Mouse (Mus musculus) urinary bladder, adult 2 months (tissue): ENCODE data around the gene Ltbp2. TPM values are rescaled to one million over a fixed set of nuclear protein-coding genes. Genes with fewer than 3 reads are reported as not detected.

Experiments used
- DNase-seq: peaks from one replicate; pipeline ENCODE4 v3.0.0; 2022; ENCODE audit warnings: low spot score
- polyA plus RNA-seq: library from polyadenylated mRNA; depleted of rRNA; stranded (reverse); fragments of >200 nt; gene quantifications from 2 replicates; pipeline ENCODE4 v1.2.3, GENCODE M21; 2012; rRNA removed

Ltbp2 gene
- 0.99 and 1.7 TPM in 2 replicates for polyA plus RNA-seq

DNA sequence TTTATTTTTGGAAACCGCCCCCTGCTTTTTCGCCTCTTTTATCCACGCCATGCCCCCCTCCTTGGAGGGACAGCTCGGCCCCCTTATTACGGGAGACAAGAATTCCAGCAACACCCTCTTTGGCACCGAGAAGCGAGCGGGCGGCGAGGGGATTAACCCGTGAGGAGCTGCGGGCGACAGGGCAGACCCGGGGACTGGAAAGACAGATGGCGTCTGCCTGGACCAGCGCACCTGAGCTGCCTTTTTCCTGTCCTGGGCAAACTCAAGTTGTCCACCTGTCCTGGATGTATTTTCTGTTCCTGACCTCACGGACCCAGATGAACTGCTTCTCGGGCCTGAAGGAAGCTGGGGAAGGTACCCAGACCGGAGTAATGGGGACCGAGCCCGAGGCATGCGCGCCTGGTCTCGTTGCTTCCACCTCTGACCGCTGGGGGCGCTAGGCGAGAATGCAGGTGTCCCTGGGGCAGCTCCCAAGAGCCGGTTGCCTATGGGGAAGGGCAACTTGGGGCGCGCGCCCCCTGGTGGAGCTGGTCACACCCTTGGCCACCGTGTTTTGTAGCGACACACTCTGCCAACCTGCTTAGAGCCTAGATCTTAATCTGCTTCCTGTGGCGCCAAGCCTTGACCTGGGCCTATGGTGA is at the start of gene Ltbp2:
Gene Ltbp2, minus strand, starts transcription at position 52 of the 641 bp plus-strand sequence.
- peak; percentile 81 for DNase-seq

DNA sequence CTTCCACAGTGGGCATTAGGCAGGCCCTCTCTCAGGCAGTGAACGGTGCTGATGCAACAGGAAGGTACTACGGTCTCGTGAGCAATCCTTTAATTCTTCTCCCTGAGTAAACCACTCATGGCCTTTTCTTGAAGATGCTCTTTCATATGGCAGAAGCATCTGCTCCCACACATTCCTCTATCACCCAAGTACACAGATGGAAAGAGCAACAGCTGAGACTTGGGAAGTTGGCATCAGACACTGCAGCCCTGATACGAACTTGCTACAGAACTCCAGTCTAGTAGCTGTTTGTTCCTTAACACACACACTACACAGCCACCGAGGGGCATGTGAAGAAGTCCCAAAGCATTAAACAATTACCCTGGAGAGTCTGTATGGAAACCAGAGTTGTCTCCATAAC is 48.0 kb upstream of the Ltbp2 start:
- DNase-seq, result no peak

DNA sequence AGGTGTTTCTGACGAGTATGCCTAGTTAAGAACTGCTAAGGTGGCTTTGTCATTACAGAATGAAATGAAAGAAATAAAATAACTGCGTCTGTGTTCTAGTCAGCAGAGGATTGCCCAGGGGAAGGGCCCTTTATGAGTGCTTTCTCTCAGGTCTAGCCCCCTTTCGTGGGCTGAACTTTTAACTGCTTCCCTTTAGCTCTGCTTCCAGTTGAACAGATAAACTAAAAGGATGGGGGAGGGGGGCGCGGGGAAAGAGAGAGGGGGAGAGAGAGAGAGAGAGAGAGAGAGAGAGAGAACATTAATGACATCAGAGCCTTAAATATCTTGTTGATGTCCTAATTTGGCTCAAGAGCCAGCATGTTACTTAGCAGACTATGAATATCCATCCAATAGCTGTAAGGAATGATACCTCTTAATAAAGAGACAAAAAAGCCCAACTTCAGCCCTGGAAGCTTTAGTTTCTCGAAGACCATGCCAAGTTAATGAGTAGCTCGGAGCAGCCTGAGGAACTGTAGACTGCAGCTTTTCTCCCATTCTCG is 45.6 kb upstream of the Ltbp2 start:
- DNase-seq, result no peak

DNA sequence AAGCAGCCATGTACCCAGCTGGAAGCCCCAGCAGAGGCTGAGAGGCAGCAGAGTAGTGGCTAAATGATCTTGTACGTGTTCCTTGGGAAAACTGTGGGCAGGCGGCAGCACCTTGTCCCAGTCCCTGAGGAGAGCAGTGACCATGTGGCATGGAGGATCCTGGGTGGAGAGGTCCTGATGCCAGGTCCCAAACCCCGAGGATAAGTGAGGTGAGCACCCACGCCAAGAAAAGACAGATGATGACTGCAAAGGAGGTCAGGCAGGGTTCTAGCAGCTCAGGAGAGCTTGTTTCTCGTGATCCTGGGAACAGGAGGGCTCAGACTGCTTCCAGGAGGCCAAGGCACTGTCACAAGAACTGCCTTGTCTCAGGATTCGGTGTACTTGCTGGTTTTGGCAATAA is 42.5 kb upstream of the Ltbp2 start:
- no peak for DNase-seq

DNA sequence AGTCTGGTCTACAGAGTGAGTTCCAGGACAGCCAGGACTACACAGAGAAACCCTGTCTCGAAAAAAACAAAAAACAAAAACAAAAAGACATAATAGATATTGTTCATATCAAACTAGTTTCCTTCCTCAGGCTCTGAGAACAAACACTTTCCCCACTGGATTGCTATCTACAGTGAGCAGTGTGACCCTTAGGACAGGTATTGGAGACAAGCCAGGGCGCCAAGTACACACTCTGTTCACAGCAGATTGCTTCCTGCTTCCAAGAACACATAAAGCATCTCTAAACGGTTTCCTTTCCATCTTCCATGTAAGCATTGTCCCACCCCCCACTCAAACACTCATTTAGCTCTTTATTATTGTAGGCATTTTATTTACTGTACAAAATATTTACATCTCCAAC is 41.5 kb upstream of the Ltbp2 start:
- DNase-seq, result no peak

DNA sequence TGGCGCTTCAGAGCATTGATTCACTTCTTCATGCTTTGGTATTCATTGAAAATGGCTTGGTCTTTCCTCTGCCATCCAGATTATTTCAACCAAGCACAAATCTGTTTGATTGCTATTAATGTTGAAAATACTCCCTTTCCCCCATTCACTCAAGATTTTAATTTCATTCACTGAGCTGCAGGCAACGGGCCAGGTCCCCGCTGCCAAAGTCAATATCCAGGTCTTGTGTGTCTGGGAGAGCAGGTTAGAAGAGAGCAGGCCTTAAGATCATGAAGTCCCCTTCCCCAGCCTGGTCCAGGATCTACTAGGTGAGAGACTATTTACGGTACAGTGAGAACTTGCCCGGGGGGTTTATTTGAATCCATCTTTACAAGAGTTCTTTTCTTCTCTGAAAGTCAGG is 38.6 kb upstream of the Ltbp2 start:
- no peak for DNase-seq

DNA sequence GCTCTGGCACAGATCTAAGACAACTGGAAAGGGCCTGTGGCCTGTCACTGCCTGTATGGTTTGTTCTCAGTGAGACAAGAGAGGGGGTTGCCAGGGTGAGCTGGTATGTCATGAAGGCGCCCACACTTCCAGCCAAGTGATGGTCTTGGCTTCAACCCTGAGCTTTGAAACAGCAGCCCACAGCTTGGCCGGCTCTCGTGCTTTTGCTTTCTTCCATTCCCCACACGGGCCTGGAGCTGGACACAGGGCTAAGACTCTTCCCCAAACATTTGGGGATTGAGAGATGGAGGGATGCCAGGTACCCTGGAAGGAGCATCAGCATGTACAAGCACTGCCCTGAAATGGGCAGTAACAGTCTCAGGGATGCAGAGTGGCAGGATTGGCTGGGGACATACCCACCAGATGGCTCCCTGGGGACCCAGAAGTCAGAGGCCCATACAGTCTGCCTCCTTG is 36.3 kb upstream of the Ltbp2 start:
- no peak for DNase-seq

DNA sequence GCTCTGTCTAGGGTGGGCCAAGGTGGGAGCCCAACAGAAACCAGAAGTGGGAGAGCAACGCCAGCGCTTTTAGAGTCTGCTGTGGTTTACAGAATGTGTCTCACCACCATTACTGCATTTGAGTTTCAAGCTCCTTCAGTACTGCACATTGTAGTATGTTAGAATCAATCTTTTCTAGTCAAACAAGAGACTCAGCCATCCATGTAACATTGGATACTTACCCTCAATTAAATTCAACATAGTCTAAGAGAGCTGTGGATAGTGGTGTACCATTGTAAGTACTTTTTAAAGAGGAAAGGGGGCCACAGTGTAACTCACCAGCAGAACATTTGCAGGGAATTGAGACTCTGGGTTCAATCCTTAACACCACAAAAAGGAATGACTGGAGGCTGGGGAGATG is 35.3 kb upstream of the Ltbp2 start:
- no peak for DNase-seq

DNA sequence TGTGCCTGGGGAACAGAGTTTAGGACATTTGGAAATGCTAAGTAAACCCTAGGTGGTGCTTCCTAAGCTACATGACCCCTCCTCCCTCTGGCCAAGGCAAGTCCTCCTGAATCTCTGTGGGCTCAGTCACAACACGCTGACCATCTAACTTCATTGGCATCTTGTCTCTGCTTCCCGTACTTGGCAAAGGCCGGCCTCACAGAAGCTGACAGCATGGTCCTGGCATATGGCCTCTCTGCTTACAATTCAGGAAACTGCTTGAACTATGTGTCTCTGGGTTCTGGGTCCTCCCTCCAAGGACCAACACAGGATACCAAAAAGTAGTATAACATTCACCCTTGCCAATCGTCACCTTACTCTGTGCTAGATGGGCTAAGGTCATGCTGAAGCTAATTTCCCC is 33.7 kb upstream of the Ltbp2 start:
- no peak for DNase-seq

DNA sequence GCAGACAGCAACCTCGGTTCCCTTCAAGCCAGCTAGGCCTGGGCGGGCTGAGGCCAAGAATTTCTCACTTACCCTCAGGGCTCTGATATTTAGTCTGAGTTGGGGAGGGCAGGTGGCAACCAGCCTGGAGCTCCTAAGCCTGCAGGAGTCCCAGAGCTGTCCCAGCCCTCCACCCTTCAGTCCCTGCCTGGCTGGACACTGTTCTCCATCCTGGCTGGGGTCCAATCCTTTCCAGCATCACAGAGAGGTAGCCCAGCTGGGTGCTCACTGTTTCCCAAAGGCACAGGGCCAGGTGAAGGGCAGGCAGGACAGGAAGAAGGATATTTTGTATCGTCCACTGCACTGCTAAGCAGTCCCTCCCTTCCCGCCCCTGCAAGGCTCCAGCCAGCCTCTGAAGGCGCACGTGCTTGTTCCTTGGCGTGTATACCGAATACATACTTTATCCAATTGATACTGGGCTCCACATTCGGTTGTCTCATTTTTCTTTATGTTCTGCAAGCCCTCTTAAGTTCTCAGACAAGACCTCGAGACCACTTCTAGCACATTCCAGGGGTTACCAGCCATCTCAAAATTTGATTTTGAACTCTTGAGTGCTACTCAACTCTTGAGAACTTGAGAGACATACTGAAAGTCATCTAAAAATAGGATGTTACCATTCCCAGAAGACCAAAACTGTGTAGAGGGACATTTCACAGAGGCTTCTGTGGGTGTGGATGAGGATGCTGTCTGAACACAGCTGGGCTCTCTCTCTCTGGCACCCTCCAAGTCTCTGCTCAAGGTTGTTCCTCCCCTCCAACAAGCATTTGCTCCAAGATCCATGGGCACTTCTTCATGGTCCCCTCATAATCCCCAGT is 31.5 kb upstream of the Ltbp2 start:
- DNase-seq, result no peak

DNA sequence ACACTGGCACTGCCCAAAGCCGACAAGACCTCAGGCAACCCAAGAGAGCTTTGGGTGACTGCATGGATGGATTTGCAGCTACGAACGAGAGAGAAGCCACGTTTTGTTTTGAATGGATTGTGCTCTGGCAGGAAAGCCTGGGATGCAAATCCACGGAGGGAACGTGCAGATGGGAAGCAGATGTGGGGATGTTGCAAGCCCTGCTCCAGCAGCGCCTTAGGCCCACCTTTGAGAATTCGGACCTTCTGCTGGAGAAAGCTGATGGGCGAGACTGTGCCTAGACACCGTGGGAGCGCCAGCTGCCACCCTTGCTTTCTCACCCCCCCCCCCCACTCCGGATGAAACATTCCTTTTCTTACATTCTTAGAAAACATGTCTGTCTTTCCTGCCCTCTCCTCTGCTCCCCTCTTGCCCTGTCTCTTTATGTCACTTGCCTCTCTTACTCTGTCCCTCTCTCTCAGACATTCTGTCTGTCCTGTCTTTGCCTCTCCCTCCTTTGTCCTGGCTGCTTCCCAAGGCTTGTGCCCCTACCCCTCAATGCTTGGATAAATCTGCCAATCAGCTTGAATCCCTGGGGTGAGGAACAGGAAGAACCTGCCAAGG is 30.8 kb upstream of the Ltbp2 start:
- DNase-seq, result no peak

DNA sequence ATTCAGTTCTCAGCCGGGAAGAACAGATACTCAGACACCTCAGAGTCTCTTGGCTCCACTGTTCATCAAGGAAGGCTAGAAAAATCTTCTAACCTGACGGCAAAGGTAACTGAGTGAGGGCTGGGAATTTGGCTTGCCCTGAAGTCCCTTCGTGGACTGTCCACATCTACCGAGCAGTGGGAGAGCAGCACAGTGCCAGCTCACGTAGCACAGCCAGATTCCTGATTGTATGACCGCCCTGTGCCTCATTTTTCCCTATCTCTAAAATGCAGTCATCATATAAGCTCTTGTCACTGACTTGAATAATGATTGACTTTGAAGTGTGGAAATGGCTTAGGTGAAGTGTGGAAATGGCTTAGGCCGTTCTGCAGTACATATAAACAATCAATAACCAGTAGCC is 28.1 kb upstream of the Ltbp2 start:
- no peak for DNase-seq

DNA sequence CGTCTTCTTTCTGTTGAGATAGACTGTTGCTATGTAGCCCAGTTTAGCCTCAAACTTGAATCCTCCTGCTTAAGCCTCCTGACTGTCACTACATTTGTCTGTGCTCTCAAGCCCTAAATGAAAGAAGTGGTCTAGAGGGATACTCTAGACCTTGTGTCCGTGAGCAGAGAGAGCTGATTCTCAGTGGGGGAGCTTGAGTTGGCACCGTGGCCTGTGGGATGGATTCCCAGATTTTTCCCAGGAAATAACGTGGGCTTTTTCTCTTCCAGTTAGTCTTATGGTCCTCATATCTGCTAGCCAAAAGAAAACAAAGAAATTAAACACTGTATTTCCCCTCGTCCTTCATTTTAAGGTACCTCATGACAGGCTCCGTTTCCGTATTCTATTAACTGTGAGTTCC is 24.0 kb upstream of the Ltbp2 start:
- no peak for DNase-seq

DNA sequence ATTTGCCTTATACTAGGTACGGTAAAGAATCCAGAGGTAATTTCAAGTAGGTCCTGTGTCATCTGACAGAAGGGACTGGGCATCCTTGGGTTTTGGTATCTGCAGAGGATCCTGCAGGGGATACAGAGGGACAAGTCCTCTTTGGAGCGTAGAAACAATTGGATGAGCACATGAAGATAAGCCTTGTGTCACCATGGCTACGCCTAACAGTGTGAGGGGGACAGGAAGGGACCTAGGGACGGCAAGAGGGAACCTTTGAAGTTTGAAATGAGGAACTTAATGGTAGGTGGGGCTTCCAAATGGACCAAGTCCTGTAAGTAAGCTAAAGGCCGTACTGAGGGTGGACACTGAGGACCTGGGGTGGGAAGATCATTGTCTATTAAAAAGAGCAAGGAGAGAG is 21.0 kb upstream of the Ltbp2 start:
- no peak for DNase-seq

DNA sequence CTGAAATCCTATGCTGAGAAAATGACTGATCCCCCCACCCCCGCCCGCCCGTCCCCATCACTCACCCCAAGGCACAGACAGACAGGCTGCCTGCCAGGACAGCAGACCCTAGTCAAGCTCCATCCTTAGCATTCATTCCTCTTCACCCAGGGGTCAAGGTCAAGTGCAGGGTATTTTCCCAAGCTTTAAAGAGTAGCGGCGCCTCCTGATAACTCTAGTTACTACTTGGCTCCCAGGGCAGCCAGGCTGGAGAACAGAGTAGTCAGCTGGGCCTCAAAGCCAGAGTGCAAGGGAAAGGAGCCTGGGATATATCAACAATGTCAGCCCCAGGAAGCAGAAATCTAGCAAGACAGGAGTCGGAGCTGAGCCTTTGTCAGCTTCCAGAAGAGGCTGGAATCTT is 19.9 kb upstream of the Ltbp2 start:
- no peak for DNase-seq

DNA sequence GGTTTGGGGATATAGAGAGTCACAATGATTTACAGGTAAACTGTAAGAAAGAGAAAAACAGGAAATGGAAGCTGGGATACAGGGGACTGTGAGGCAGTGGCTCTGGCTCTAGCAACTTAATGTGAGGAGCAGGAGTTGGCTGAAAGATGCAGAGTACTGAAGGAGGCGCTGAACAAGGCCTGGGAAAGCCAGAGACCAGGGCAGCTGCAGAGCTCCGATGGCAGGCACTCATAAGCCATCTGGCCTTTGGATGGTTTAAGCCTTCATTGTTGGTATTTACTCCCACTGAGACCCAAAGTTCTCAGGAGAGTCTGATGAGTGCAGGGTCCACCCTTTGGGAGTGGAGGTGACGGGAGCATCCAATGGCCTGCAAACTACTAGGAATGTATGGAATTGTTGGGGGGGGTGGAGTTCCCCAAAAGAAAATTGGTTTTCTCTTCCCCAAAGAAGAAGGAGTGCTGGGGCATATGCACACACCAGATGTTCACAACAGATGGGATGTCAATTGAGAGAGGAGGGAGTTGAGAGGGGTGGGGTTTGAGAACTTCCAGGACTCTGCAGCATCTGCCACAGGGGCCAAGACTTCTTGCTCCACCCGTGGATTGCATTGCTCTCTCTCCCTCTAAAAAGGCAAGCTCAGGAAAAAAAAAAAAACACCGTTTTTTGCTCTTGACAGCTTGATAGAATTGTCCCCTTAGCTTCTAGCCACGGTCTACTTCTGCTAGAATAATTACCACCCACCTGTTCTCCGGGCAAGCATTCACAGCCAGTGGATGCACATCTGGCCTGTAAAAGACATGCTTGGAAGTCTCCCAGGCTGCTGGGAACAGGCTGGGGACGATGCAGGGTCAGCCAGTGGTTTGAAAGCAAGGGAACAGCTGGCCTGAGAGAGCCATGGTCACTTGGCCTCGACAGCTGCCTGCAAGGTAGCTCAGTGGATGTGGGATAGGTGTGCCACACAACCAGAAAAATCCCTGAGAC is 17.6 kb upstream of the Ltbp2 start:
- DNase-seq, result no peak

DNA sequence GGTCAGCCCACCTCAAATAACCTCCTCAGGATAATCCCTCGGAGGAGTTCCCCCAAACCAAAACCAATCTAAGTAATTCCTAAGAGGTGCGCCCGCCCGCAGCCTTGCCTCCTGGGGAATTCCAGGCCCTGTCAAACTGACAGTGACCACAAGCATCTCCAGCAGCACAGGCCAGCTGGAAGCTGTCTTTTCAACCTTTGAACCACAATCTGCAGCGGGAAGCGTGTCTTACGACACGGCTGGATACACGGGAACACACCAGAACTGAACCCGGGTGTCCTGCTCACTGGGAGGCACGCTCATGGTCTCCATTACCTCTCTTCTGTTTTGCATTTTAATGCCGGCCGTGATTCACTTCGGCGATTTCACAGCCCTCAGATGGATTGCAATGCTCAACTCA is 14.0 kb upstream of the Ltbp2 start:
- DNase-seq, result no peak

DNA sequence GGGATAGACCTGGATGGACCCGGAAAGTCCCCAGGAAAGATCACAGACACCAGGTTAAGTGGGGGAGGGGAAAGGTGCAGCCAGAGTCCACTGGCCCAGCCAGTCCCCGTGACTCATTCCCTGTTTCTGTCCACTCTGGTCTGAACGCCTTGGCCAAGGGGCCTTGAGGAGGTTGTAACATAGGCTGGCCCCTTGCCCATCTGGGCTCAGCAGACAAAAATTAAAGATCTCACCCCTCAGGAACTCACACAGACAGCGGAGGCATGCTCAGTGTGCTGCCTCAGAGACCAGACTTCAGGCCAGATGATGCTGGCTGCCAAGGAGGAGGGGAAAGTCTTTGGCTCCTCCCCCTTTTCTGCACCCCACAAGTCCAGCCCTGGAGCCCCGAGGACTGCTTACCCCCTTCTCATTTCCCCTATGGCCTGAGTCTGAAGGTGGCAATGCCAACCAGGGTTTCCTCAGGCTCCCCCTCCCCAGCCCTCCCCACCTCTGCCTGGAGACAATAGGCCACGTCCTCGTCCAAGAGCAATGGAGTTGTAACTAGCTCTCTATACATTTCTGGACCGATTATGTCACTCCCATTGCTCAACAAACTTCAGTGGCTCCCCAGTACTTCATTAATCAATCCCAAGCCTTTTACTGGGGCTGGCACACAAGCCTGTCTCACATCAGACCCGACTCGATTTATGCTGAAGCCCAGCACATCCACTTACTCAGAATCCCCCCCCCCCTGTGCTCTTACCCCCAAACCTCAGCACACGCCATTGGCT is 9.0 kb upstream of the Ltbp2 start:
- no peak for DNase-seq

DNA sequence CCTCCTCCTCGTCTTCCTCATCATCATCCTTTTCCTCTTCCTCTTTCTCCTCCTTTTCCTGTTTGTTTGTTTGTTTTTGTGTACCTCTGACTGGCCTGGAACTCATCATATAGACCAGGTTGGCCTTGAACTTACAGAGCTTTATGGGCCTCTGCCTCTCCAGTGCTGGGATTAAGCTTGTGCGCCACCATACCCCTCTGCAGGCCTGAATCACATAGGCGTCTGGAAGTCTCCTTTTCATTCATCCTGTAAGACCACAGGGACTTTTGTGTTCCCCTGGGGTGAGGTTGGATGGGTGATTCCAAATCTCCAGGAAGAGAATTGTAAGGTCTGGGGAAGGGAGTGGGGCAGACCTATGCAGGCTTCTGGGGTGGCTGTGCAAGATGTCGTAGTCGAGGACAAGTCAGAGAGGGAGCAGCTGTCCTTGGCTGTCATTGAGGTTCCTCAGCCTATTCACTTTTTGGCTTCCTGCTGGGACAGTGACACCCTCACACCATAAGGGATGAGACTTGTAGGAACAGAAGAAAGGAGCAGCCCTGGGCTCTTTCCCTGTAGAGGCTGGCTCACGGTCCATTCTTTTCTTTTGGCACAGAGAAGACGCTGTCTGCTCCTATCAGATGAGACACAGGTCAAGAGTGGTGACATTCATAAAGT is 8.2 kb upstream of the Ltbp2 start:
- DNase-seq, result no peak

DNA sequence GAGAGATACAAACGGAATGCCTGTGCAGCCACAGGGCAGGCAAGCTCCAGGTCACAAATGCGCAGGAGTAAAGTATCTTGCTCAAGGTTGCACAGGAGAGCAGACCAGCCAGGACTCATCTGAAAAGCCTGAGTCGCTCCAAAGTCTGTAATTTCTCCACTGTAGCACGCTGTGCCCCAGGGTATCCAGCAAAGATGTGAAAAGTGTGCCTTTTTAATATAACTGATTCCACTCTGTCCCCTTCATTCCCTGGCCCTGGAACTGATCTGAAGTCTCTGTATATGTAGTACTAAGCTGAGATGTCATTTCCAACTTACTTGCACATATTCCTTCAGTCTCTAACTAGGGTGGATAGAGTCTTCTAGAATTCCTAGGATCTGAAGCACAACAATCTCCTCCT is 6.5 kb upstream of the Ltbp2 start:
- DNase-seq, result no peak
